Mouse (Mus musculus) heart, postnatal 25 days (tissue): ENCODE data around the gene Asb6. TPM values are rescaled to one million over a fixed set of nuclear protein-coding genes. Genes with fewer than 3 reads are reported as not detected.

ENCODE experiments used
- total RNA-seq, 2 experiments: library from RNA; stranded (reverse); gene quantifications; 2 replicates each; pipeline ENCODE4 v1.2.3; 2021

Asb6 gene
- total RNA-seq, 2 experiments from 2014 or later: 9.3 to 9.5 TPM

Other genes with a start within 250 kb of the Asb6 start
- 1 to 10 TPM; 1.2 TPM for gene Cstad, start 235.3 kb downstream of the Asb6 start, total RNA-seq
- under 1 TPM; 0.26 to 0.70 TPM for gene 1700001O22Rik, start 26.7 kb downstream of the Asb6 start, total RNA-seq
- gene Ntmt1, start 22.5 kb downstream of the Asb6 start, total RNA-seq: 10 to 100 TPM; 30.6 to 31.1 TPM
- gene Prrx2, start 4.6 kb upstream of the Asb6 start, total RNA-seq: 1 to 10 TPM in 1 of 2 experiments, under 1 TPM in 1; 0.61 to 1.9 TPM
- 1 to 10 TPM; 2.3 to 2.7 TPM for gene Ptges, start 99.5 kb upstream of the Asb6 start, total RNA-seq
- gene Tor1b, start 122.6 kb upstream of the Asb6 start, total RNA-seq: 10 to 100 TPM; 22.8 to 25.6 TPM
- gene Tor1a, start 137.6 kb upstream of the Asb6 start, total RNA-seq: 10 to 100 TPM; 11.2 to 12.2 TPM
- gene BC005624, start 151.9 kb upstream of the Asb6 start, total RNA-seq: 10 to 100 TPM; 18.7 to 19.1 TPM
- 10 to 100 TPM; 49.4 to 55.3 TPM for gene Usp20, start 151.9 kb upstream of the Asb6 start, total RNA-seq